Mouse (Mus musculus) kidney, postnatal 4 days (tissue): ENCODE measurements at regions not wholly inside any gene's neighbourhood (a gene's known extent, or its start where the extent isn't known, plus 50 kb on each side); places are given as distances from the start of the nearest gene placed in this dataset.

ENCODE experiments used
- DNase-seq, 2 experiments: peaks; one replicate each; pipeline ENCODE4 v3.0.0; 2021; ENCODE audit warnings: mixed read lengths in 2 of 2

- no peak for DNase-seq
These were observed 95.1 kb upstream of the Sesn3 start for GRCm38 (mm10) chr9:14179777-14180176.

- no peak for DNase-seq
These were observed 90.6 kb upstream of the Sesn3 start for GRCm38 (mm10) chr9:14184261-14184660.

GRCm38 (mm10) chr9:14185681-14186080, 89.2 kb upstream of the Sesn3 start:
- DNase-seq = no peak

DNA sequence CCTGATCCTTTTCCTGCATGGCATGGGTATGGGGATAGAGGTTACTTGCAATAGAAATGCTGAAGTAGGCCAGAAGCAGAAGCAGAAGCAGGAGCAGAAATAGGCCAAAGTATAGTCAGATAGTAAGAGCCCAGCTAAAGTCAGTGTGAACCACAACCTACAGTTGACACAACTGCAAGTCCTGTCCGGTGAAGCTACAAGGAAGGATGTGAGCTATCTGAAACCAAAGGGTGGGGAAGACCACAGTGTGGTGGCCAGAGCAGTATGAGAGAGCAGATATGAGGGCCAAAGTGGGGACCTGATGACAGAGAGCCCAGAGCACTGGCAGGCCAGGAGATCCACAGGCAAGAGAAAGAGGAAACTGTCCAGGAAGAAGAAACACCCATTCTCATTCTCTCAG, 87.1 kb upstream of the Sesn3 start:
- no peak for DNase-seq

- no peak for DNase-seq
These were observed 86.4 kb upstream of the Sesn3 start for GRCm38 (mm10) chr9:14188504-14188903.

DNA sequence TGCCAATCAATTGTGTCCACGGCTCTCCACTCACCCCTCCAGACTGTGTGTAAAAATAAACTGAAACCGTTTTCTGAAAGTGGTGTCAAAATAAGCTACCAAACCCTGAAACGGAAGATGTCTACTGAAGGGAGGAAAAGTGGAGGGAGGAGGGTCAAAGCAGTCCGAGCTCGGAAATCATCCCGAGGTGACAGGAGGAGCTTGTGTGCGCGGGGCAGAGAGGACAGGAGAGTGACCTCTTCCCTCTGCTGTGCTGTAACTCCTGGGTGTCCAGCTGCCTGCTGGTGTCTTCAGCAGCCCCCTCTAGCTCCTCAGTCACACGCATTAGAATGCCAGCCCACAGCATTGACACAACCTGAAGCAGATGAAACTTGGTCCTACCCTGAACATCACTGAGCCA, 84.2 kb upstream of the Sesn3 start:
- no peak for DNase-seq

DNA sequence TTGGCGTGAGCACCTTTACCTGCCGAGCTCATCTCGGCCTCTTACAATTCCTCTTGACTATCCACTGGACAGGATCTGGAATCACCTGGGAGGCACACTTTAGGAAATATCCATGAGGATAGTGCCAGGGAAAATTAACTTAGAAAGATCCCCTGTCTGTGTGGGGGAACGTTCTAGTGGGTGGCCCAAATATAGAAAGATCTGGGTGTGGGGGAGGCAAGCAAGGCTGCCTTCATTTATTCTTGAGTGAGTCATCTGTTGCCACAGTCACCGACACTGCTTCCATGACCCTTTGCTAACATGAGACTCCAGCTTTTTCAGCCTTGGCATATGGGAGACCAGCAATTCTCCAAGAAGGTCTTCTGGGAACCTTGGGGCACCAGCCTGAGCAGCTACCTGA, 80.1 kb upstream of the Sesn3 start:
- no peak for DNase-seq

GRCm38 (mm10) chr9:14199116-14199515, 75.8 kb upstream of the Sesn3 start:
- no peak for DNase-seq

GRCm38 (mm10) chr9:14199983-14200700, 74.7 kb upstream of the Sesn3 start:
- DNase-seq = no peak

GRCm38 (mm10) chr9:14200852-14201251, 74.0 kb upstream of the Sesn3 start:
- DNase-seq = no peak

GRCm38 (mm10) chr9:14202551-14203306, 72.1 kb upstream of the Sesn3 start:
- peak; percentile 79 to 84 for DNase-seq

DNA sequence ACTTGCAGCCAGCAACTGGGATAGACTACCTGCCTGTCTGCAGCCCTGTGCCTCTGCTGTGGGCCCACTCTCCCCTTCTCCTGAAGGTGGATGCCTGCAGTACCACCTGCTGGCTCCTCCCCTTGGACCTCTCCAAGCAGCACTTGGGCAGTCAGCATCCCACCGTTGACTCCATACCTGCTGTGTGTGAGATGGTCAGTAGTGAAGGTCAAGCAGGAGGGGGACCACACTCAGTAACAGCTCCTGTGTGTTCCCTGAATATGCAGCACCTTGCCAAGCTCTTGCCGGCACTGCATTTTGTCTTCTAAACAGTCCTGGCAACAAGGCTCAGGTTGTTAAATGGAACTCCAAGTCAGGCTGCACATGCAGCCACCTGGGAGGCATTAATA, 71.6 kb upstream of the Sesn3 start:
- peak in 1 of 2 experiments; percentile 6 for DNase-seq

DNA sequence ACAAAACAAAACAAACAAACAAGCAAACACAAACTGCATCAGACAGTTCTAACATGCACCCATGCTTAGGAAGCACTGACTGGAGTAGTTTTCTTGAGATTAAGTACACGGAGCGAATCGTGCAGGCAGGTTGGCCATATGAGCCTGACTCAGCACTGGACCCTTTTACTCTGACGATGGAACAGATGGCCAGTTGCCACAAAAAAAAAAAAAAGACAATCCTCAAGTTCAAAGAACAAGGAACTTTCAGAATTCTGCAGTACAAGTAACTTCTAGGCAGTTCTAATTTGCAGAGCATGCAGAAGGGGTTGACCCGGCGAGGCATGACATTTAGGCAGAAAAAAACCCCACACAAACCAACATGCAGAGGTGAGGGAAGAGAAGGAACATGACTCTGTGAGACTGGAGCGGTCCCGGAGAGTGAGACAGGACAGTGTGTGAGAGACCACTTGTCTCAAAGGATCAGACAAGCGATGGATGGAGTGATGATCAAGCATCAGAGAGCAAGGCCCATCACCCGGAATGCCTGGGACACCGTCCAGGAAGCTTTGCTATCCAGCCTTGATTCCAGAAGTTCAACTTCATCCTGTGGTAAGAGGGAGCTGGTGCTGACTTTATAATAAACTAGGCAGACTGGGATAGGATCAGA, 71.0 kb upstream of the Sesn3 start:
- peak; percentile 44 to 54 for DNase-seq

- peak in 1 of 2 experiments; percentile 24 for DNase-seq
These were observed 70.0 kb upstream of the Sesn3 start for GRCm38 (mm10) chr9:14204817-14205216.

DNA sequence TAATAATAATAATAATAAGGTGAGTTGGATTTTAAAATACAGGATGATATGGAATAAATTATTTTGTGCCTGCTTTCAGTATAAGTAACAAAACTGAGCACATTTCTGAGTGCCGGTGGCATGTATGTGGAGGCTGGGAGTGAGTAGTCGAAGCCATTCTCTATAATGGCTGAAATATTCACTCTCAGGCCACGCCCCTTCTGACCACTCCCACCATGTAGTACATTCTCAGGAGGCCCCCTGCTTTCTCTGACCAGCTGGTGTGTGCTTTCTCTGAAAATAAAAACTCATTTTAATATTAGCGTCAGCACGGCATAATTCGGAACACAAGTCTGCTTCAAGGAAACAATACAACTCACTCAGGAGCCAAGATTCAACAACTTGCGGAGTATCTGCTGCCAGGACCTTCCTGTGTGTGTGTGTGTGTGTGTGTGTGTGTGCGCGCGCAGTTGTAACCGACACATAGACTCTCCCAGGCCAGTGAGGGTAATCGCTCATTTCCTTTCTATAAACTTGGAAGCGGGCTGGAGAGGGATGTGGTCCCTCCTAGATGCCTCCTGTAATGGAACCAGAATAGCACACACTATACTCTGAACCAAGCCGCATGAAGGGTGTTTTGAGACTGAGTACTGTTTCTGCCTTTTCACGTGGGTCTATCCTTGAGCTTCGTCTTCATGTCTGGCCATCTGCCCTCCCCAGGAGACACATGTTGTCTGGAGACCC, 67.9 kb upstream of the Sesn3 start:
- peak; percentile 38 to 50 for DNase-seq

- peak in 1 of 2 experiments; percentile 16 for DNase-seq
These were observed 67.3 kb upstream of the Sesn3 start for GRCm38 (mm10) chr9:14207561-14207936.

GRCm38 (mm10) chr9:14213283-14213682, 61.6 kb upstream of the Sesn3 start:
- DNase-seq = peak in 1 of 2 experiments; percentile 43

- peak in 1 of 2 experiments; percentile 15 for DNase-seq
These were observed 59.6 kb upstream of the Sesn3 start for GRCm38 (mm10) chr9:14215171-14215782.

GRCm38 (mm10) chr9:14215961-14216360, 58.9 kb upstream of the Sesn3 start:
- DNase-seq = no peak

DNA sequence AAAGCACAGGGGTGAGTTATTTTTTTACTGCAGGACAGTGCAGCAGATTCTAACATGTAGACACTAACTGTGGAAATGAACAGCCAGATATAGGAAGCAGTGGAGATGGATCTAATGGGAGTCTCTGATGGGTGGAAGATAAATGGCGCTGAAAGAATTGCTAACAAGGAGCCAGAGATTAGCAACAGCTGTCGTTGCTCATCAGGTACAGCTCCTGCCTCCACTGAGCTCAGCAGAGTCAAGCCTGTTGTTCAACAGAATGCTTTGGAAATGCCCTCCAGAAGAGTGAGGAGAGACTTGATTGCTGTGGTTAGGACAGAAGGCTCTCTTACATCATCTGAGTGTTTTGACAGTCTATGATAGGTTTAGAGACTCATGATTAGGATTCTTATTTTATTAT, 51.9 kb upstream of the Sesn3 start:
- no peak for DNase-seq
